Mouse (Mus musculus) small intestine, adult 10 weeks (tissue): ENCODE data around the gene 2310079G19Rik. TPM values are rescaled to one million over a fixed set of nuclear protein-coding genes. Genes with fewer than 3 reads are reported as not detected.

Experiments used
- polyA plus RNA-seq: library from polyadenylated mRNA; stranded (reverse); fragments of 350-450 nt; fragmentation: Illumina TruSeq; extraction: RNeasy Lipid Tissue Mini Kit (QIAGEN cat#74804); gene quantifications from one replicate; pipeline ENCODE4 v1.2.3, GENCODE M21; 2014; ENCODE audit warnings: low replicate concordance

Gene 2310079G19Rik
- polyA plus RNA-seq, result not detected

GRCm38 (mm10) chr16:88627566-88627965 is at the start of gene 2310079G19Rik:
2310079G19Rik (minus strand) TSS chr16:88627666.

GRCm38 (mm10) chr16:88671571-88671970 is 44.1 kb upstream of the 2310079G19Rik start, which contains the start of gene Krtap27-1:
Krtap27-1 (minus strand) TSS chr16:88671671.

GRCm38 (mm10) chr16:88647358-88647846 is 19.9 kb upstream of the 2310079G19Rik start, which contains the start of gene Krtap26-1:
Krtap26-1 (minus strand) TSS chr16:88647796.

DNA sequence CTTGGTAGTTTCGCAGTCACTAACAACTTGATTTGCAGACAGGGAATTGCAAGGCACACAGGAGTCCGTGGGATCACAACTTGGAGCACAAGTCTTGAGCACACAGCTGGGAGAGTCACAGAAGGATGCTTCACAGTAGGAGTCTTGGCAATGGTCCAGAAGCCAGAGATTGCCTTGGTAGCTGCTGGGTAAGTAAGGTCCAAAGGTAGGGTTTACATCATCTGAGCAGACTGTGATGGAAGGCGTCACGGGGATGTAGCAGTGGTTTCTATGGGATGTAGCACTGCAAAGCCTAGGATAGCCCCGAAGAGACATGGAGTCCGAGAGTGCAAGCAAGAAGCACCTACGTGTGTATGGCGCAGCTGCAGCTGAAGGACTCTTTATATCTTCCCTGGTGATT is 15.5 kb downstream of the 2310079G19Rik start, which contains the start of gene Krtap24-1:
Gene Krtap24-1 (minus strand): TSS at position 358 of the 400 bp plus-strand sequence.

Other genes starting within 250 kb of the 2310079G19Rik start
- not detected for gene Cldn17, start 120.7 kb downstream of the 2310079G19Rik start, polyA plus RNA-seq
- gene Cldn8, start 64.5 kb downstream of the 2310079G19Rik start, polyA plus RNA-seq, result 3.4 TPM
- not detected for gene Krtap24-1, start 15.4 kb downstream of the 2310079G19Rik start, polyA plus RNA-seq
- gene Krtap26-1, start 20.1 kb upstream of the 2310079G19Rik start, polyA plus RNA-seq, result not detected
- not detected for gene Krtap27-1, start 44.0 kb upstream of the 2310079G19Rik start, polyA plus RNA-seq
- gene 2310061N02Rik, start 80.3 kb upstream of the 2310079G19Rik start, polyA plus RNA-seq, result not detected
- not detected for gene Krtap13-1, start 101.2 kb upstream of the 2310079G19Rik start, polyA plus RNA-seq
- not detected for gene Krtap13, start 124.0 kb upstream of the 2310079G19Rik start, polyA plus RNA-seq
- not detected for gene 2310034C09Rik, start 131.2 kb upstream of the 2310079G19Rik start, polyA plus RNA-seq
- not detected for gene 2310057N15Rik, start 146.5 kb upstream of the 2310079G19Rik start, polyA plus RNA-seq
- not detected for gene Gm5965, start 150.2 kb upstream of the 2310079G19Rik start, polyA plus RNA-seq
- not detected for gene Gm20741, start 184.6 kb upstream of the 2310079G19Rik start, polyA plus RNA-seq
- not detected for gene Krtap15, start 192.5 kb upstream of the 2310079G19Rik start, polyA plus RNA-seq
- gene Krtap14, start 198.5 kb upstream of the 2310079G19Rik start, polyA plus RNA-seq, result not detected
- not detected for gene Krtap19-1, start 241.7 kb upstream of the 2310079G19Rik start, polyA plus RNA-seq
- not detected for gene Krtap19-2, start 246.6 kb upstream of the 2310079G19Rik start, polyA plus RNA-seq